Mouse (Mus musculus) CD4-positive, CD25-positive, alpha-beta regulatory T cell, adult 2 months (primary cell): Measurements from ENCODE around the gene Lhpp.
"Not testable (repeated sequence)": the region's sequence is repeated elsewhere in the genome, so short reads cannot be mapped to it uniquely, and the experiment has no call there.

ENCODE experiments used
- DNase-seq: peaks from one replicate; pipeline ENCODE4 v3.0.0-alpha.2; 2012; ENCODE audit warnings: low read depth, low spot score

The Lhpp gene

GRCm38 (mm10) chr7:132646514-132646913 lies 36.1 kb downstream of the Lhpp start:
- DNase-seq: no peak

GRCm38 (mm10) chr7:132654412-132654811 lies 44.0 kb downstream of the Lhpp start:
- DNase-seq: no peak

- DNase-seq: peak; percentile 96
Measured at GRCm38 (mm10) chr7:132656075-132656474, 45.6 kb downstream of the Lhpp start.

GRCm38 (mm10) chr7:132656548-132656947 lies 46.1 kb downstream of the Lhpp start:
- DNase-seq: peak; percentile 88

- DNase-seq: no peak
Measured at GRCm38 (mm10) chr7:132657371-132658057, 47.1 kb downstream of the Lhpp start.

- DNase-seq: no peak
Measured at GRCm38 (mm10) chr7:132658058-132658450, 47.6 kb downstream of the Lhpp start.

GRCm38 (mm10) chr7:132658688-132659087 lies 48.2 kb downstream of the Lhpp start:
- DNase-seq: no peak

GRCm38 (mm10) chr7:132659633-132660032 lies 49.2 kb downstream of the Lhpp start:
- DNase-seq: peak; percentile 20

GRCm38 (mm10) chr7:132662831-132663230 lies 52.4 kb downstream of the Lhpp start:
- DNase-seq: not testable (repeated sequence)

- no peak for DNase-seq
Measured at GRCm38 (mm10) chr7:132664815-132665214, 54.4 kb downstream of the Lhpp start.

- no peak for DNase-seq
Measured at GRCm38 (mm10) chr7:132665664-132666382, 55.4 kb downstream of the Lhpp start.

GRCm38 (mm10) chr7:132666516-132666915 lies 56.1 kb downstream of the Lhpp start:
- DNase-seq: no peak

- DNase-seq: no peak
Measured at GRCm38 (mm10) chr7:132668604-132669003, 58.2 kb downstream of the Lhpp start.

- DNase-seq: no peak
Measured at GRCm38 (mm10) chr7:132669999-132670862, 59.8 kb downstream of the Lhpp start.

GRCm38 (mm10) chr7:132670863-132671165 lies 60.4 kb downstream of the Lhpp start:
- DNase-seq: no peak

GRCm38 (mm10) chr7:132672481-132672959 lies 62.1 kb downstream of the Lhpp start:
- DNase-seq: peak; percentile 66

GRCm38 (mm10) chr7:132673931-132674755 lies 63.7 kb downstream of the Lhpp start:
- no peak for DNase-seq

GRCm38 (mm10) chr7:132675922-132676321 lies 65.5 kb downstream of the Lhpp start:
- DNase-seq: no peak

- DNase-seq: no peak
Measured at GRCm38 (mm10) chr7:132679117-132679516, 68.7 kb downstream of the Lhpp start.

- no peak for DNase-seq
Measured at GRCm38 (mm10) chr7:132679549-132679948, 69.1 kb downstream of the Lhpp start.

- DNase-seq: no peak
Measured at GRCm38 (mm10) chr7:132681296-132681695, 70.9 kb downstream of the Lhpp start.
